Mouse (Mus musculus) adrenal gland (tissue): ENCODE results near the gene Agxt.

Source experiments
- intact Hi-C: fragments of 180-260 bp; cut with DNase I; formaldehyde crosslinking; loops from one replicate; pipeline ENCODE4 v1.15.1; 2025
- long read RNA-seq, 2 experiments: library from polyadenylated mRNA; unstranded; transcript quantifications; one replicate each; pipeline ENCODE4 v2.0.0; 2020; ENCODE audit warnings: borderline replicate concordance in 1 of 2; ENCODE audit not compliant: insufficient replicate concordance in 1 of 2

Agxt gene
- long read RNA-seq, experiment 1: 0 reads
- long read RNA-seq, experiment 2: 0 reads

- intact Hi-C loops: no loop called here
These were observed at the start of gene Agxt for GRCm38 (mm10) chr1:93135036-93135526. Gene Agxt, plus strand, starts transcription at chr1:93135240.

- intact Hi-C loops: no loop called here
These were observed 42.5 kb upstream of the Agxt start for GRCm38 (mm10) chr1:93092582-93092981.

GRCm38 (mm10) chr1:93098956-93099355 lies 36.1 kb upstream of the Agxt start:
- intact Hi-C loops: no loop called here

GRCm38 (mm10) chr1:93100243-93100575 lies 34.8 kb upstream of the Agxt start:
- intact Hi-C loops: no loop called here

GRCm38 (mm10) chr1:93100576-93101491 lies 34.2 kb upstream of the Agxt start:
- intact Hi-C loops: no loop called here

- intact Hi-C loops: no loop called here
These were observed 33.4 kb upstream of the Agxt start, which contains the start of gene Kif1a for GRCm38 (mm10) chr1:93101571-93102061. Gene Kif1a, minus strand, starts transcription at chr1:93101951.

- intact Hi-C loops: no loop called here
These were observed 32.3 kb upstream of the Agxt start for GRCm38 (mm10) chr1:93102700-93103099.

GRCm38 (mm10) chr1:93114713-93115463 lies 20.2 kb upstream of the Agxt start:
- intact Hi-C loops: no loop called here

- intact Hi-C loops: no loop called here
These were observed 19.6 kb upstream of the Agxt start for GRCm38 (mm10) chr1:93115471-93115870.

GRCm38 (mm10) chr1:93118816-93119215 lies 16.2 kb upstream of the Agxt start:
- intact Hi-C loops: no loop called here

GRCm38 (mm10) chr1:93123179-93123854 lies 11.7 kb upstream of the Agxt start:
- intact Hi-C loops: loop anchor here (10.0 kb wide), 1 partner anchor 169 kb away; the partner anchor contains the start of gene Gpr35

- intact Hi-C loops: loop anchor here (10.0 kb wide), 1 partner anchor 169 kb away; the partner anchor contains the start of gene Gpr35
These were observed 11.0 kb upstream of the Agxt start for GRCm38 (mm10) chr1:93124066-93124465.

- intact Hi-C loops: loop anchor here (10.0 kb wide), 1 partner anchor 170 kb away; the partner anchor contains the start of gene Gpr35
These were observed 9.8 kb upstream of the Agxt start for GRCm38 (mm10) chr1:93125256-93125655.

- intact Hi-C loops: loop anchor here (10.0 kb wide), 1 partner anchor 173 kb away; the partner anchor contains the start of gene Gpr35
These were observed 6.8 kb upstream of the Agxt start for GRCm38 (mm10) chr1:93128209-93128608.

- intact Hi-C loops: loop anchor here (10.0 kb wide), 1 partner anchor 174 kb away; the partner anchor contains the start of gene Gpr35
These were observed 6.2 kb upstream of the Agxt start for GRCm38 (mm10) chr1:93128710-93129349.

- intact Hi-C loops: no loop called here
These were observed 4.6 kb upstream of the Agxt start for GRCm38 (mm10) chr1:93130242-93130983.

GRCm38 (mm10) chr1:93132676-93133075 lies 2.4 kb upstream of the Agxt start:
- intact Hi-C loops: no loop called here

GRCm38 (mm10) chr1:93138534-93138933 lies 3.5 kb downstream of the Agxt start:
- intact Hi-C loops: no loop called here

GRCm38 (mm10) chr1:93139713-93140112 lies 4.7 kb downstream of the Agxt start:
- intact Hi-C loops: no loop called here

GRCm38 (mm10) chr1:93142871-93143270 lies 7.8 kb downstream of the Agxt start:
- intact Hi-C loops: no loop called here
